Mouse (Mus musculus): ENCODE data around the gene Fgf22.

DNA sequence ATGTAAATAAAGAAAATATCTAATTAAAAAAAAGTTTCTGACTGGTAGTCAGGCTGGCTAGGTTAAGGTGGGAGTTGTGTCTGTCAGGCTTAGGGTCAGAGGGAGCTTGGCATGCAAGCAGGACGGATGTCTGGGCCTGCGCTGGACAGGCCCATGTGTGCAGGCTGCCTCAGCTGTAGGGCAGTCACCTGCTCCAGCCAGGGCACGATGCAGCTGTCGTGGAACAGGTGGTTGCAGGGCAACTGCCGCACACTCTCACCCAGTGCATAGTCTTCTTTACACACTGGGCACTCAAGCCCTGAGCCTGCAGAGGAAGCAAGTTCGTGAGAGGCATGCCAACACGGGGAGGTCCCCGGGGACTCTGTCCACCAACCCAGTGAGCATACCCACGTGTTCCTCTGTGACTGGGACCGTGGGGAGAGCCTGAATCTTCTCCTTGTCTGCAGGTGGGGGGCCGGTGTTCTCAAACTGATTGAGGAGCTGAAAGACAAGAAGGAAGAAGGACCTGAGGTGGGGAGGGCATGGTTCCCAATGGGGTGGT, 5.8 kb downstream of the Fgf22 start:
- TF ChIP-seq POLR2A (IDR thresholded peaks at IDR 0.05; ENCODE audit: borderline replicate concordance, insufficient read depth, low read length): no peak
- TF ChIP-seq CTCF (IDR thresholded peaks at IDR 0.05; ENCODE audit: borderline replicate concordance, insufficient read depth, low read depth, low read length): no peak

Measured in cerebellum, adult 2 months (tissue).